Mouse (Mus musculus): ENCODE data around the gene Gadd45g.

DNA sequence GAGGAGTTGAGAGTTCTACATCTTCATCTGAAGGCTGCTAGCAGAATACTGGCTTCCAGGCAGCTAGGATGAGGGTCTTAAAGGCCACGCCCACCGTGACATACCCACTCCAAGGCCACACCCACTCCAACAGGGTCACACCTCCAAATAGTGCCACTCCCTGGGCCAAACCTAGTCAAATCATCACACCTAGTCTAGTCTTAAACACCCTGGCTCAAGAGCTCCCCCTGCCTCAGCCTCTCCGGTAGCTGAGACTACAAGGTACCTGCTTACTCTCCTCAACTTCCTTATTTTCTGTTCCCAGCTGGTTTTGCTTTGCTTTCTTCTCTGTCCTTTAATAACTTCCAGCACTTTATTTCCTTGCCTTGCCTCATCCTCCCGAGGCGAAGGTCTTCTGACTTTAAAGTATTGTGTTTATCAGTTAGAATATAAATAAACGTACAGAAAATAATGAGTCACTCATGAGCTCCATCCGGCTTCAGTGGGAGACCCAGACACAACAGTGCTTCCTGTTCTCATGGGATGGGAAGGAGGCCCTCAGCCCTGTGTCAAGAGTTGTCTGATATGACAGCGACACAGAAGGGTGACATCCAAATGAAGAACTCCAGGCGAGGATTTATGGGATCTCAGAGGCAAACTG lies 30.5 kb upstream of the Gadd45g start:
- TF ChIP-seq CTCF (IDR thresholded peaks at IDR 0.05; ENCODE audit: control insufficient read depth, insufficient read depth, insufficient read length) (no peak), MAX (IDR thresholded peaks at IDR 0.05) (no peak), CEBPB (IDR thresholded peaks at IDR 0.05; ENCODE audit: low read depth) (no peak), USF1 (IDR thresholded peaks at IDR 0.05; ENCODE audit: low read depth) (no peak), MYOD1 (IDR thresholded peaks at IDR 0.05; ENCODE audit: control insufficient read depth, insufficient read length, low read depth) (no peak), MYOG (IDR thresholded peaks at IDR 0.05; ENCODE audit: control insufficient read depth, extremely low read depth, insufficient read length) (no peak), FOSL1 (IDR thresholded peaks at IDR 0.05; ENCODE audit: insufficient read depth, low read length, poor library complexity, severe bottlenecking) (no peak)
